Mouse (Mus musculus) MEL (cell line): Measurements from ENCODE around the gene Shld2. TPM values are rescaled to one million over a fixed set of nuclear protein-coding genes. Genes with fewer than 3 reads are reported as not detected.

ENCODE experiments used
- DNase-seq: peaks from one replicate; pipeline ENCODE4 v3.0.0; 2011; ENCODE audit warnings: low read depth, low spot score
- H3K27ac ChIP-seq: 2 replicates; pipeline ENCODE4 v1.5.1; 2012; ENCODE audit warnings: low read depth, mild to moderate bottlenecking, control low read depth, low read length, moderate library complexity; ENCODE audit not compliant: control insufficient read depth
- H3K27me3 ChIP-seq, 2 experiments: fragments of 150-350 bp in 1 of 2; sonication (generic) in 1 of 2; 2 replicates each; pipeline ENCODE4 v1.6.1; 2012; ENCODE audit warnings: low read length in 2 of 2, mild to moderate bottlenecking in 2 of 2, improper control_type of control experiment in 1 of 2, moderate library complexity in 1 of 2; ENCODE audit not compliant: insufficient read depth in 2 of 2, control insufficient read depth in 1 of 2
- H3K36me3 ChIP-seq, 2 experiments: 2 replicates each; pipeline ENCODE4 v1.6.1; 2012 to 2014; ENCODE audit warnings: low read length in 2 of 2, improper control_type of control experiment in 1 of 2, inconsistent platforms in 1 of 2, mild to moderate bottlenecking in 1 of 2; ENCODE audit not compliant: insufficient read depth in 2 of 2, control insufficient read depth in 1 of 2
- H3K4me1 ChIP-seq, 2 experiments: fragments of 150-350 bp in 1 of 2; sonication (generic) in 1 of 2; 2 replicates each; pipeline ENCODE4 v1.6.1; 2012; ENCODE audit warnings: low read length in 2 of 2, improper control_type of control experiment in 1 of 2, mild to moderate bottlenecking in 1 of 2; ENCODE audit not compliant: insufficient read depth in 2 of 2, control insufficient read depth in 1 of 2
- H3K4me3 ChIP-seq, 2 experiments: fragments of 150-350 bp in 1 of 2; sonication (generic) in 1 of 2; 2 replicates each; pipeline ENCODE4 v1.5.1; 2012; ENCODE audit warnings: low read depth in 2 of 2, low read length in 2 of 2, mild to moderate bottlenecking in 2 of 2, moderate library complexity in 2 of 2, control low read depth in 1 of 2, improper control_type of control experiment in 1 of 2; ENCODE audit not compliant: control insufficient read depth in 1 of 2, insufficient read depth in 1 of 2
- H3K79me2 ChIP-seq: 2 replicates; pipeline ENCODE4 v1.6.1; 2012; ENCODE audit warnings: mild to moderate bottlenecking, low read length, moderate library complexity; ENCODE audit not compliant: control insufficient read depth, poor library complexity, insufficient read depth
- H3K9ac ChIP-seq: 2 replicates; pipeline ENCODE4 v1.6.1; 2012; ENCODE audit warnings: low read depth, mild to moderate bottlenecking, control low read depth, low read length, moderate library complexity; ENCODE audit not compliant: control insufficient read depth, poor library complexity, severe bottlenecking
- H3K9me3 ChIP-seq: fragments of 150-350 bp; sonication (generic); replicated peaks from 2 replicates; pipeline ENCODE4 v1.6.1; 2012; ENCODE audit warnings: mild to moderate bottlenecking, low read length, improper control_type of control experiment, moderate library complexity; ENCODE audit not compliant: insufficient read depth
- CHD1 ChIP-seq: IDR thresholded peaks from 2 replicates; pipeline ENCODE4 v1.6.1; 2012; ENCODE audit warnings: low read depth, mild to moderate bottlenecking, inconsistent platforms, low read length, improper control_type of control experiment
- CHD2 ChIP-seq: IDR thresholded peaks from 2 replicates; pipeline ENCODE4 v1.6.1; 2011; ENCODE audit warnings: low read length, improper control_type of control experiment
- CTCF ChIP-seq, 3 experiments: IDR thresholded peaks in 2 of 3; conservative IDR thresholded peaks in 1 of 3; 2 replicates each; pipeline ENCODE4 v1.5.1; 2011 to 2012; ENCODE audit warnings: low read length in 3 of 3, low read depth in 2 of 3, mild to moderate bottlenecking in 2 of 3, improper control_type of control experiment in 1 of 3, inconsistent platforms in 1 of 3, mixed read lengths in 1 of 3, moderate library complexity in 1 of 3; ENCODE audit not compliant: control insufficient read depth in 1 of 3, insufficient read depth in 1 of 3, poor library complexity in 1 of 3, severe bottlenecking in 1 of 3
- ELF1 ChIP-seq: IDR thresholded peaks from 2 replicates; pipeline ENCODE4 v1.6.1; 2014; ENCODE audit warnings: low read depth, mild to moderate bottlenecking, inconsistent platforms, low read length, improper control_type of control experiment, moderate library complexity
- EP300 ChIP-seq, 2 experiments: IDR thresholded peaks; 2 replicates each; pipeline ENCODE4 v1.6.1; 2011; ENCODE audit warnings: improper control_type of control experiment in 2 of 2, low read length in 2 of 2, low read depth in 1 of 2, mild to moderate bottlenecking in 1 of 2
- GABPA ChIP-seq: IDR thresholded peaks from 2 replicates; pipeline ENCODE4 v1.6.1; 2012; ENCODE audit warnings: low read depth, mild to moderate bottlenecking, inconsistent platforms, low read length, improper control_type of control experiment, moderate library complexity
- GATA1 ChIP-seq: IDR thresholded peaks from 2 replicates; pipeline ENCODE4 v1.6.1; 2011; ENCODE audit warnings: low read depth, low read length, improper control_type of control experiment
- JUND ChIP-seq: IDR thresholded peaks from 2 replicates; pipeline ENCODE4 v1.6.1; 2011; ENCODE audit warnings: low read depth, mild to moderate bottlenecking, improper control_type of control experiment, low read length
- MAX ChIP-seq: IDR thresholded peaks from 2 replicates; pipeline ENCODE4 v1.6.1; 2011; ENCODE audit warnings: low read length, improper control_type of control experiment
- MAZ ChIP-seq: IDR thresholded peaks from 2 replicates; pipeline ENCODE4 v1.6.1; 2012; ENCODE audit warnings: low read depth, mild to moderate bottlenecking, inconsistent platforms, low read length, improper control_type of control experiment
- MEF2A ChIP-seq: IDR thresholded peaks from 2 replicates; pipeline ENCODE4 v1.6.1; 2014; ENCODE audit warnings: low read depth, mild to moderate bottlenecking, inconsistent platforms, low read length, improper control_type of control experiment; ENCODE audit not compliant: poor library complexity, insufficient replicate concordance, severe bottlenecking; ENCODE audit errors: extremely low read depth
- MYB ChIP-seq: IDR thresholded peaks from 2 replicates; pipeline ENCODE4 v1.6.1; 2011; ENCODE audit warnings: mild to moderate bottlenecking, low read depth, low read length, improper control_type of control experiment
- NRF1 ChIP-seq: IDR thresholded peaks from 2 replicates; pipeline ENCODE4 v1.6.1; 2014; ENCODE audit warnings: low read depth, mild to moderate bottlenecking, inconsistent platforms, low read length, improper control_type of control experiment, moderate library complexity; ENCODE audit not compliant: poor library complexity, insufficient read depth, severe bottlenecking
- POLR2AphosphoS2 ChIP-seq: IDR thresholded peaks from 2 replicates; pipeline ENCODE4 v1.6.1; 2011; ENCODE audit warnings: low read length, improper control_type of control experiment
- POLR2AphosphoS5 ChIP-seq: IDR thresholded peaks from 2 replicates; pipeline ENCODE4 v1.6.1; 2012; ENCODE audit warnings: low read depth, borderline replicate concordance, mild to moderate bottlenecking, inconsistent platforms, low read length, moderate library complexity, mixed read lengths
- RAD21 ChIP-seq: IDR thresholded peaks from 2 replicates; pipeline ENCODE4 v1.6.1; 2011; ENCODE audit warnings: mild to moderate bottlenecking, low read depth, low read length, improper control_type of control experiment
- RCOR1 ChIP-seq: IDR thresholded peaks from 2 replicates; pipeline ENCODE4 v1.6.1; 2012; ENCODE audit warnings: low read depth, mild to moderate bottlenecking, inconsistent platforms, low read length, improper control_type of control experiment
- TBP ChIP-seq: IDR thresholded peaks from 2 replicates; pipeline ENCODE4 v1.8.0; 2011; ENCODE audit warnings: low read depth, low read length, improper control_type of control experiment
- UBTF ChIP-seq: IDR thresholded peaks from 2 replicates; pipeline ENCODE4 v1.6.1; 2012; ENCODE audit warnings: low read depth, mild to moderate bottlenecking, inconsistent platforms, low read length, improper control_type of control experiment, moderate library complexity, borderline replicate concordance; ENCODE audit not compliant: insufficient read depth
- USF1 ChIP-seq: IDR thresholded peaks from 2 replicates; pipeline ENCODE4 v1.6.1; 2014; ENCODE audit warnings: low read depth, mild to moderate bottlenecking, inconsistent platforms, low read length, improper control_type of control experiment, moderate library complexity
- USF2 ChIP-seq, 2 experiments: IDR thresholded peaks; 2 replicates each; pipeline ENCODE4 v1.6.1; 2011 to 2012; ENCODE audit warnings: improper control_type of control experiment in 2 of 2, low read length in 2 of 2, borderline replicate concordance in 1 of 2, inconsistent platforms in 1 of 2, low read depth in 1 of 2, mild to moderate bottlenecking in 1 of 2; ENCODE audit not compliant: insufficient read depth in 1 of 2
- ZC3H11A ChIP-seq: IDR thresholded peaks from 2 replicates; pipeline ENCODE4 v1.6.1; 2012; ENCODE audit warnings: low read depth, mild to moderate bottlenecking, inconsistent platforms, low read length, improper control_type of control experiment
- ZKSCAN1 ChIP-seq: IDR thresholded peaks from 2 replicates; pipeline ENCODE4 v1.6.1; 2012; ENCODE audit warnings: low read depth, mild to moderate bottlenecking, inconsistent platforms, low read length, improper control_type of control experiment, moderate library complexity
- ZNF384 ChIP-seq: IDR thresholded peaks from 2 replicates; pipeline ENCODE4 v1.6.1; 2012; ENCODE audit warnings: low read depth, mild to moderate bottlenecking, inconsistent platforms, low read length, improper control_type of control experiment
- polyA plus RNA-seq, 2 experiments: library from polyadenylated mRNA; stranded (reverse) in 1 of 2; unstranded in 1 of 2; fragments of >175 nt in 1 of 2; fragments of >200 nt in 1 of 2; gene quantifications; 2 replicates each; pipeline versions ENCODE4 v1.2.1 to v1.2.4; 2012; ENCODE audit warnings: low replicate concordance in 2 of 2, low read depth in 1 of 2; ENCODE audit not compliant: insufficient read length in 2 of 2, insufficient read depth in 1 of 2, missing spikeins in 1 of 2
- total RNA-seq: library from RNA; depleted of rRNA; stranded (reverse); fragments of 300-350 nt; gene quantifications from 2 replicates; pipeline ENCODE4 v1.2.3, GENCODE M21; 2012

Shld2 gene
- total and polyA plus RNA-seq, 3 experiments: 7.0 to 7.9 TPM; not detected in 1

GRCm38 (mm10) chr14:34219786-34220198 is 90.5 kb downstream of the Shld2 start:
- H3K36me3 ChIP-seq: no peaks in the 10 kb centered on the region
- no peak overlapping the region for H3K27ac ChIP-seq
- TF ChIP-seq USF1 (no peak), CHD1 (no peak), CHD2 (no peak), RCOR1 (no peak), MAX (no peak), TBP (no peak), POLR2AphosphoS5 (no peak), NRF1 (no peak), ZKSCAN1 (no peak), EP300 (IDR thresholded peaks at IDR 0.05; ENCODE audit: low read depth in 1 of 2, low read length in 2 of 2) (no peak), POLR2AphosphoS2 (no peak), JUND (no peak), ZNF384 (no peak), UBTF (no peak)
- TF ChIP-seq, all 39 proteins: peak for 0
- H3K79me2 ChIP-seq: no peaks in the 10 kb centered on the region
- DNase-seq: no peak
- no peak overlapping the region for H3K4me3 ChIP-seq
- H3K27me3 ChIP-seq: no peaks in the 10 kb centered on the region
- no peaks in the 10 kb centered on the region for H3K4me1 ChIP-seq
- H3K9me3 ChIP-seq: no peaks in the 10 kb centered on the region
- H3K9ac ChIP-seq: no peak overlapping the region

GRCm38 (mm10) chr14:34219295-34219694 is 91.0 kb downstream of the Shld2 start, which contains the start of gene Syt15:
Syt15 (plus strand) TSS chr14:34219595.
- H3K9me3 ChIP-seq: no peaks in the 10 kb centered on the region
- DNase-seq: no peak
- H3K27ac ChIP-seq: no peak within 1 kb of the TSS
- no peak within 1 kb of the TSS for H3K9ac ChIP-seq
- H3K79me2 ChIP-seq: no peaks in the 10 kb centered on the region
- no peaks in the 10 kb centered on the region for H3K4me1 ChIP-seq
- TF ChIP-seq MYB (no peak), CTCF (IDR thresholded peaks at IDR 0.05 in 2 of 3, conservative IDR thresholded peaks at IDR 0.05 in 1 of 3; ENCODE audit: control insufficient read depth in 1 of 3, insufficient read depth in 1 of 3, low read depth in 2 of 3, low read length in 3 of 3, poor library complexity in 1 of 3, severe bottlenecking in 1 of 3) (no peak), ZC3H11A (no peak), MEF2A (no peak), RAD21 (no peak), EP300 (IDR thresholded peaks at IDR 0.05; ENCODE audit: low read depth in 1 of 2, low read length in 2 of 2) (no peak), USF2 (IDR thresholded peaks at IDR 0.05; ENCODE audit: borderline replicate concordance in 1 of 2, insufficient read depth in 1 of 2, low read depth in 1 of 2, low read length in 2 of 2) (no peak), TBP (no peak), ELF1 (no peak), POLR2AphosphoS5 (no peak), USF1 (no peak), ZKSCAN1 (no peak), GATA1 (no peak), MAZ (no peak), GABPA (no peak)
- TF ChIP-seq, all 39 proteins: peak for 0
- Histone ChIP-seq H3K36me3 (no peaks in the 10 kb centered on the region), H3K4me3 (no peak within 1 kb of the TSS), H3K27me3 (no peaks in the 10 kb centered on the region)
